Mouse (Mus musculus): ENCODE measurements around the gene Ppard. TPM values are rescaled to one million over a fixed set of nuclear protein-coding genes. Genes with fewer than 3 reads are reported as not detected.
A peak's percentile ranks its signal among the peaks of the same experiment; 100 is the strongest.

Gene Ppard
- polyA plus RNA-seq, 1 experiment from 2014 or later = 3.0 TPM

DNA sequence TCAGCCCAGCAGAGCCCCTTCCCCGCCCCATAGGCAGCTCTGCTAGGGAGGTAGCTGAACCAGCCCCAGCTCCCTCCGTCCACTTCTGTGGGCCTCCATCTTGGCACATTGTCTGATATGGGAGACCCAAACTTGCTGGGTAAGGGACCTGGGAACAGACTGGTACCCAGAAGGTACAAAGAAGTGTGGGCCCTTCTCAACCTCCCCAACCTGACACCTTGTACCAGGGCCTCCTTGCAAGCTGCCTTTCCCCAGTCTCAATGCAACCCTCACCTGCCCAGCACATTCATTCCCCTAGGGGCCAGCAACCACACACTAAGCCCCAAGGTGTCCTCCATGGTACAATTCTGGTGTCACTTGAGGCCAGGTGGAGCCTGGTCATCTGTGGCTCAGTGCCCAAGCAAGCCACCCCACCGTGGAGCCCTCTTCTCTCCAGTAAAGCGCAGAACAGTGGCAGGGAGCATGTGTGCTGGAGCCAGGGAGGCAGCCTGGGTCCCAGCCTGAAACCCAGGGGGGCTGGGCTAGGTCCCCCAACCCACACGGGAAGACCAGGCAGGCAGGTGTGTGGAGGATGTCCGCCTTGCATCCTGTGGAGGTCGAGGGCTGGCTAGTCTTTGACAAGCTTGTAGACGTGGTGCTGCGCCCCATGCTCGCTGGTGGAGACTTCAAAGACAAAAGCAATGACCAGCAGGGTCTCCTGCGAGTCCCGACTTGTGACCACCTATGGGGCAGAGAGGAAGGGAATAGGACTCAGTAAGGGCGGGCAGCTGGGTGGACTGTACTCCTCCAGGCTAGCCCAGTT lies 99.8 kb downstream of the Ppard start:
- DNase-seq (ENCODE audit: low spot score) = no peak

DNA sequence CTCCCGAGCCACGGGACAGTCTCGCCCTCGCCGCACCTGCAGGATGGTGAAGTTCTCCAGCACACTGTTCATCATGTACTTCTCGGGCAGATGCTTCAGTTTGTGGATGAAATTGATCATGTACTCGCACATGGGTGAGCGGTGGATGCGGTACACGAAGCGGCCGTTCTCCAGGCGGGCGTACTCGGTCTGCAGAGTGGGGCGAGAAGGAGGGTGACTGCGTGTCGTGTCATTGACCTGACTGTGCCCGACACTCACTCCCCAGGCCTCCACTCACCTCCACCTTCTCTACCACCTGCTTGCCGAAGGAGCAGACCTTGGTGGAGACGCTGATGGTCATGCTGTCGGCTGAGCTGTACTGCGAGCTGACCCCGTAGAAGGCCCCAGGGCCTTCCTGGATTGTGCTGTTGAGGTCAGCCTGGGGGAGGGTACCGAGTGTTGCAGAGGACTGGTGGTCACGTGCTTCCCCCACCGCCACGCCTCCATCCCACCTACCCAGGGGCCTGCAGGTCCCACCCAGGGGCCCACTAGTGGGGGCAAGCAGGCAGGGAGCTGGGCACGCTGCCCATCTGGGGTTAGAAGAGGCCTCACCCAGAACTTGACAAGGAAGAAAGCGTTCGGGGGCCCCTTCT lies 100.5 kb downstream of the Ppard start:
- no peak for DNase-seq (ENCODE audit: low spot score)

DNA sequence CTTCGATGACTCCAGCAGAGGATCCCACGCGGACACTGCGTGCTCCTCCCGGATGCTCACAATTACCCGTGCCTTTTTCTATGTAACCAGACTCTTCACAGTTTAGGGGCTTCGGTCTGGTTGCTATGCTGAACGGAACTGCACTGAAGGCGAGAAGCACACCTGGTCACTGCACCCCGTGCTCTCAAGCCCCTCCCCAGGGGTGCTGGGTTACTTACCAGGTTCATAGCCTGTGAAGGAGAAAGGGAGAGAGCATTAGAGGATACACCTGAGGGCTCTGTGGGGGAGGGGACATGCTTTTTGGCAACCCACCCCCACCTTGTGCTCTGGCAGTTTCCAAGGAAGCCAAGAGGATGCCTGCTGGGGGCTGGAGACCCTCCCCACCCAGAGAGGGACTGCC lies 102.8 kb downstream of the Ppard start:
- DNase-seq (ENCODE audit: low spot score) = no peak

DNA sequence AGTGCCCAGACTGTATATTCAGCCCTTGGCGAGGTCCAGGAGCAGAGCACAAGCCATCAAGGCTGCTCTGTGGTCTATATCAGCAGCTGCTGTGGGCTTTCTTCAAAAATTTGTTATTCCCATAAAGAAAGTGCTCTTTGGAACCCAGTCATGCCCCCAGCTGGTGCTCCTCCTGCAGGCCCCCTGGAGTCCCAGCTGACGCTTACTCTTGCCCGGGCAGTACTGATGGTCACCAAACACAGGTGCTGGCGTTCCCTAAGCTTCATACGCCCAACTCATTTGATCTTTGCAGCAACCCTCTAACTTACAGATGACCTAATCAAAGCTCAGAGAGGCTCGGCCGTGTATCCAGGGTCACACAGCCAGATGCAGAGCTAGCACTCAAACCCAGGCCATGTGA lies 105.0 kb downstream of the Ppard start:
- DNase-seq (ENCODE audit: low spot score) = no peak

DNA sequence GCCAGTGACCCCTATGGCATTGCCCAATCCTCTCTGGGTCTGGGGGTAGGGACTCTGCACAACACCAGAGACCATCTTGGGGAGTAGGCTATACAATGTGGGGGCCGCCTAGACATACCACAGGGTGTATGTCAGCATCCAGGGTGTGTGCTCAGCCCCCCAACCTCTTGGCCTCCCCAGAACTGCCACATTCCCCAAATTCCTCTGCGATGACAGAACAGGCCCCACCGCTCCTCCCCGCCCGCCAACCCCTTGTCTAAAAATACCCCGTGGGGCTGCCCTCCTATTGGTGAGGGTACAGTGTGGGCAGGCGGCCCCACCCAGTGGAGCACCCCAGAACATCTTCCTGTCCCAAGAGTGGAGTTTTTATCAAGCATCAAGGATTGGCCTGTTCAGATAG lies 108.1 kb downstream of the Ppard start:
- DNase-seq (ENCODE audit: low spot score) = no peak

DNA sequence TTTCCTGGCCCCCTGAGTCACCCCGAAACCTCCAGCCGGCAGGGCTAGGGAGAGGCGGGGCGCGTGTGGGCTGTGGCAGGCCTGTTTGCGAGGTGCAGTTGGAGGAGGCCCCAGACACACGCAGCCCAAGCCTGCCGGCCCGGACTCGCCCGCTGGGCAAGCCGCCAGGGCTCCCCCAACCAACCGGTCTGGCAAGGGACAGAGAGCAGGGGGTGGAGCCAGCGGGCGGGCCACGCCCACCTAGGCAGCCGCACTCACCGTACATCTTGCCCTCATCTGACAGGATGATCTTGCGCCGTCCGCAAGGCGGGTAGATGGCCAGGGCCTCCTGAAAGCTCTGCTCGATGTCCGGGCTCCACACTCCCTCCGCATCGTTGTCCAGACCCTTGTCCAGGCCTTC lies 108.6 kb downstream of the Ppard start:
- DNase-seq (ENCODE audit: low spot score) = no peak

DNA sequence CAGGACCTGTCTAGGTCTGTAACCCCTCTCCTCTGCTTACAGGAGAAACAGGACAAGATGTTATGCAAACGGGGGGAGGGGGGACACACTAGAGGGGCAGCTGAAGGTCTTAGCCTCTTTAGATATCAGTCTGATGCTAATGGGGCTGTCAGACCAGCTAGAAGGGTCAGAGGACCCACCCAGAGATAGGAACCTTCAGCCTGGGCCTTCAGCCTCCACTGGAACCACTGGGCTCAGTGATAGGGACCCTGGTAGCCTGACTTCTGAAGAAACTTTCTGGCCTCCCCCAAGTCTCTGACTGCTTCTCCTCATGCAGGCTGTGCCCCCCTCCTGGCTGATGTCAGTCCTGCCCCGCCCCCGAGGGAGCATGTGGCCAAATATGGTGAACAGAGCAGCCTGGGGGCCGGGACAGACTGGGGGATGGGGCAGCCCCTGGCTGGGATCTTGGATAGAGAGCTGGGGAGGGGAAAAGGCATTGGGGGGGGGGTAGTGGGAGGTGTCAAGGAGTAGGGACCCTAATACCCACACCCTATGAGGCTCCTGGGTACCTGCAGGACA lies 111.6 kb downstream of the Ppard start:
- DNase-seq (ENCODE audit: low spot score) = no peak

DNA sequence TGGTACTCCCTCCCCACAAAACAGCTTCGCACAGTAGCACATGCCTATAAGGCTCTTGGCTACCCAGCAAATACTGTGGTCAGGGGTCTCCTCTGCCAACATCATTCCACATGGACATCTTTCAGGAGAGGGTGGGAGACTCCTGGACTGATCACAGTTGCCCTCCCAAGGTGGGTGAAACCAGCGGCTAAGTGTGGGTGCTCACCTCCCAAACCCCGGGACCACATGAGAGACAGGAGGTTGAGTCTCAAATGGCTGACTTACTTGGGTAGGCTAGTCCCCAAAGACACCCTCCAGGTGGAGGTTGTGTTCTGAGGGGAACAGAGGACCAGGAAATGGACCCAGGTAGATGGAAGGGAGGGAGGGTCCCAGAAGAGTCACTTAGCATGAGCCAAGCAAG lies 112.2 kb downstream of the Ppard start:
- DNase-seq (ENCODE audit: low spot score) = no peak

DNA sequence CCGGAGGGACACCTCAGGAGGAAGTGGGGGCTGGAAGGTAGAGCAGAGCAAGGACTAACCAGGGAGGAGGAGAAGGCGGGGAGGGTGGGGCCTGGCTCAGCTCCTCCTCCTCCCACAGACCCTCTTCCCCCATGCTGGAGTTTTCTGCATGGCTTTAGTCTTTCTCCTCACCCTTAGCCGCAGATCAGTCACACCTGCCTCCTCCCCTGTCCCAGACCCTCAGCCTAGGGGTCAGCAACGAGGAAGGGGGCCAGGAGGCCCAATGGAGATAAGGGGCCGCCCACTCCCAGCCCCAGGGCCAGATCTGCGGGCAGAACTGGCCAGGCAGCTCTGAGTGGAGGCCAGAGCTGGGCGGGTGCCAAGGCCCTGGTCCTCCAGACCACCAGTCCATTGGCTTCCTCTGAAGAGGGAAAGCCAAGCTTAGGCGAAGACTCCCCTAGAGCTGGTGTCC lies 112.8 kb downstream of the Ppard start:
- DNase-seq (ENCODE audit: low spot score) = no peak

DNA sequence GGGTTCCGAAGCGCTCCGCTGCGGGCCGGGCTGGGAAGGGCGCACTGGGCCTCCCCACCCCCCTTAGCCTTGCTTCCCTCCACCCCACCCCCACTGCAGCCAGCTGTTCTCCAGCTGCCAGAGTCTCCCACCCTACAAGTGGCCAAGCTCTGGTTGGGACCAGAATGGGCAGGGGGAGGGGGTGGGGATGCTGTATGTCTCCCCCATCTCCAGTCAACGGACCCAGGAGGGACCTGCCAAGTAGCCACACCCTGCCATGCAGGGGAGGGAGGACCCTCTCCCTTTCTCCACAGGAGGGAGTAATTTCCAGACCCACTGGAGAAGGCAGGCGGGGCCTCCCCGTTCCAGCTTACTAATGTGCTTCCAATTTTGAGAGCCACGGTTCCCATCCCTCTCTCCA lies 113.4 kb downstream of the Ppard start:
- no peak for DNase-seq (ENCODE audit: low spot score)

DNA sequence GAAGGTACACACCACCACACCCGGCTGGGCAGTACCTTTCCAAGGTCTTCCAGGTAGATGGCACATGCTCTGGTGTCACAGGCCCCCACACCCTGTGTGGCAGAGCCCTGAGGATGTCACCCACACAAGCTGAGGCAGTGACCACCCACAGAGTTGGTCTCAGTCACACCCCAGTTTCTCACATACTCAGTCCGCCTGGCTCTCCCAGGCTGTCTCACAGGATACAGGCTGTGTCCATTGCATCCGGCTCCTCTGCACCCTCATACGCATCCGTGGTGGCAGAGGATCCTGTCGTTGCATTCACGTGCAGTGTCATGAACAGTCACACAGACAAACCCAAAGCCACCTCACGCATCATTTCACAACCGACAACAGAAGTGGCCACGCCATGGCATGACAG lies 114.8 kb downstream of the Ppard start:
- DNase-seq (ENCODE audit: low spot score) = no peak

DNA sequence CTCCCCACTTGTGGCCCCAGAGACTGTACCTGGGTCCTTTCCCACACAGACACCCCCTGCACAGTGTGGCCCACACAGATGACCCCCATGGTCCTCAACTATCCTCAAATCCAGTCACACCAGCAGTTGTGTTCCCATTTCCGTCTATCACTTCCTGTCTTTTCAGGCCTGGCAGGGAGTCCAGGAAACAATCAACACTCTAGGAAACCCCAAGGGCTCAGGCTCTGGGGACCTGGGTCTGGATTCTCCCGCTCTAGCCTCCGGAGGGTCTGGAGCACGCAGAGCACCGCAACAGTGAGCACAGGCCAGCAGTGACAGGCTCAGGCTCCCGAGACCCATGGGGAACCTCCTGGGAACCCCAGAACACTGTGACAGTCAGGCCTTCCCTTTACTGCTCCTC lies 115.7 kb downstream of the Ppard start:
- no peak for DNase-seq (ENCODE audit: low spot score)

DNA sequence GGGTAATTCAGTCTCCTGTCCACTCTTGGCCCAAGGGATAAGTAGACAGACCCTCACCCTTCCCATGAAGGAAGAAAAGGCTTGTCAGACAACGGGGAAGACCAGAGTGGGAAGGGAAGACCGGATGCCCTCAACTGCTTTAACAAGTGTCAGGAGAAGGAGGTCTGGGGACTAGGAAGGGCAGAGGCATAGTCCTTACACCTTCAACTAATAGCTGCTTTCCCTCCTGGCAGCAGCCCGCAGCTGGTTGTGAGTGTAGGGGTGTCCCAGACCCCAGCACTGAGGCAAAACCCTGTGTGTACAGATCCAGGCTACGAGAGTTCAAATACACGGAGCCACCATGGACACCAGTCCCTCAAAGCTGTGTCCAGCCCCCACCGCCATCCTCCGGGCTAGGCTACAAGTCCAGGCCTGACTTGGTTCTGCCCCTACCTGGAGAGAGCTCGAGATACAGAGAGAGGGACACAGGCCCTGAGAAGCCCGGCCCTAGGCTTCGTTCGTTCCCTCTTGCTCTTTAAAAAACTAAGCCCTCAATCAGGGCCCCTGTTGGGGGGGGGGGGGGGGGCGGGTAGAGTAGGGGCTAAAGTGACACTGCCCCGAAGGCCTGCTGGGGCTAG lies 116.9 kb downstream of the Ppard start:
- DNase-seq (ENCODE audit: low spot score) = no peak

DNA sequence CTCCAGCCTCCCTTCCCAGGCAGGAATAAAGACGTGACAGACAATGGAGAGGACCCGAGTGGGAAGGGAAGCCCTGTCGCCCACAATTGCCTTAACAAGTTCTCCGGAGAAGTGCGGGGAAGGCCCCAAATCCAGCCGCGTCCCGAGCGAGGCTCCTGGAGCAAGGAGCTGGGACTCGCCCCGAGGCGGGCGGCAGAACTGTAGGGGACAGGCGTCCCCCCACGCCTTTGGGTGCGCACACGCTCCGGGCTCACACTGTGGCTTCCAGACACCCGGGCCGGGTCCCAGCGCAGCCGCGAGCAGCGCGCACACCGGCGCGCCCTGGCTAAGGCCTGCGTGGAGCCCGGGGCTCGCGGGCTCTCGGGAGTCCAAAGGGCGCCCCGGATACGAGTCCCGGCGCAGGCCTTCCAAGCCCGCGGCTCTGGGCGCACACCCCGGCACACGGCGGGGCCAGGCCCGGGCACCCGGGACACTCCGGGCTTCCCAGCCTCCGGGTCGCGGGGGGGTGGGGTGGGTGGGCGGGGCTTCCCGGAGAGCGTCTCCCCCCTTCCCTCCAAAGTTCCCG lies 117.5 kb downstream of the Ppard start:
- DNase-seq (ENCODE audit: low spot score) = peak; percentile 37

DNA sequence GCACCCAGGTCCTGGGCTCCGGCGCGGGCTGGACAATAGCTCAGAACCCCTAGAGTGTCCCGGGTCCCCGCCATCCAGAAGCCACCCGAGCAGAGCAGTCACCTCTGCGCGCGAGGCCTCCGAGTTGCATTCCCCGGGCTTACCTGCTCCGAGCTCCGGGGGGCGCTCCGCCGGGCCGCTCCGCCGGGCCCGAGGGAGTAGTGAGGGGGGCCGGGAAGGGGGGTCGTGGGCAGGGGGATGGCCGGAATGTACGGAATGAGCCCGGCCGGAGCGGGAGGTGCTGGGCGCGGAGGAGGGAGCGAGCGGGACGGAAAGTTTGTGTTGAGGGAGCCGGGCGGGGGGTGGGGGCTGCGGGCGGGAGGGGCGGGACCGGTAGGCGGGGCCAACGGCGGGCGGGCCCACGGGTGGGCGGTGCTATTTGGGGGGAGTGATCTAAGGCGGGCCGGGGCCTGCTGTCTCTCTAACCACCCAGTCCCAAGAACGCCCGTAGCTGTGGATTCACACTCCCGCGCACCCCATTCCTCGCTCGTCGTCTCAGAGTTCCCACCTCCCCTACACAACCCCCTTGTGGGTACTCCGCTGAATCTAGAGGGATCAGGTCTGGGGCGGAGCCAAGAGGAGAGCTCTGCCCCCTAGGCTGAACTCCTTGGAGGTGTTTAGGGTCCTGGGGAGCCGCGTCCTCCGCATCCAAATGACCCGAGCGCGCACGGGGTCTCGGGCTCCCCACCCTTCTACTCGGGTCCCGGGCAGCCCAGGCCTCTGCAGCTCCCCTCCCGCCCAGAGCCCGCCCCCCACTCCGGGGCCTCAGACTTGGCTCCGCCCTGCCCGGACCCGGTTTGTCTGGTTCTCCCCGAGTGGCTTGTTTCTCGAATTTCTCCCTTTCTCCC lies 118.2 kb downstream of the Ppard start, which contains the start of gene Tead3:
TSS of gene Tead3 (minus strand) at position 352 of the 887 bp plus-strand sequence.
- peak; percentile 80 for DNase-seq (ENCODE audit: low spot score)

Other genes starting within 250 kb of the Ppard start
- gene Tcp11, start 152.1 kb upstream of the Ppard start, polyA plus RNA-seq (2015; fragmentation: Nextera tagmentation; extraction: Ambion mirVana) = 1.3 and 2.0 TPM in 2 replicates
- gene Scube3, start 90.6 kb upstream of the Ppard start, polyA plus RNA-seq (2015; fragmentation: Nextera tagmentation; extraction: Ambion mirVana) = 0.08 and 0.12 TPM in 2 replicates
- gene Zfp523, start 55.6 kb upstream of the Ppard start, polyA plus RNA-seq (2015; fragmentation: Nextera tagmentation; extraction: Ambion mirVana) = 15.0 and 17.8 TPM in 2 replicates
- gene Def6, start 24.9 kb upstream of the Ppard start, polyA plus RNA-seq (2015; fragmentation: Nextera tagmentation; extraction: Ambion mirVana) = 201 and 234 TPM in 2 replicates
- gene Fance, start 80.8 kb downstream of the Ppard start, polyA plus RNA-seq (2015; fragmentation: Nextera tagmentation; extraction: Ambion mirVana) = 20.7 and 27.6 TPM in 2 replicates
- 790 and 815 TPM in 2 replicates for gene Rpl10a, start 95.8 kb downstream of the Ppard start, polyA plus RNA-seq (2015; fragmentation: Nextera tagmentation; extraction: Ambion mirVana)
- 2.1 and 2.2 TPM in 2 replicates for gene Tead3, start 118.1 kb downstream of the Ppard start, polyA plus RNA-seq (2015; fragmentation: Nextera tagmentation; extraction: Ambion mirVana)
- gene Tulp1, start 132.5 kb downstream of the Ppard start, polyA plus RNA-seq (2015; fragmentation: Nextera tagmentation; extraction: Ambion mirVana) = 0.54 and 0.56 TPM in 2 replicates